Mouse (Mus musculus) C2C12 (cell line): ENCODE results near the gene Ubash3a.

ENCODE experiments used
- CEBPB ChIP-seq: IDR thresholded peaks from one replicate; pipeline ENCODE4 v1.6.1; 2011; ENCODE audit warnings: low read depth, mild to moderate bottlenecking, control low read depth, moderate library complexity
- CTCF ChIP-seq: IDR thresholded peaks from one replicate; pipeline ENCODE4 v1.5.1; 2011; ENCODE audit not compliant: control insufficient read depth, insufficient read depth, insufficient read length
- FOSL1 ChIP-seq: IDR thresholded peaks from one replicate; pipeline ENCODE4 v1.8.0; 2011; ENCODE audit warnings: mild to moderate bottlenecking, low read length; ENCODE audit not compliant: poor library complexity, insufficient read depth, severe bottlenecking
- MAX ChIP-seq: IDR thresholded peaks from one replicate; pipeline ENCODE4 v1.6.1; 2011; ENCODE audit warnings: mild to moderate bottlenecking, control low read depth
- MYOD1 ChIP-seq: IDR thresholded peaks from one replicate; pipeline ENCODE4 v1.6.1; 2011; ENCODE audit warnings: low read depth; ENCODE audit not compliant: control insufficient read depth, insufficient read length
- MYOG ChIP-seq: IDR thresholded peaks from one replicate; pipeline ENCODE4 v1.6.1; 2011; ENCODE audit not compliant: control insufficient read depth, insufficient read length; ENCODE audit errors: extremely low read depth
- USF1 ChIP-seq: IDR thresholded peaks from one replicate; pipeline ENCODE4 v1.6.1; 2011; ENCODE audit warnings: low read depth, mild to moderate bottlenecking, control low read depth, moderate library complexity

DNA sequence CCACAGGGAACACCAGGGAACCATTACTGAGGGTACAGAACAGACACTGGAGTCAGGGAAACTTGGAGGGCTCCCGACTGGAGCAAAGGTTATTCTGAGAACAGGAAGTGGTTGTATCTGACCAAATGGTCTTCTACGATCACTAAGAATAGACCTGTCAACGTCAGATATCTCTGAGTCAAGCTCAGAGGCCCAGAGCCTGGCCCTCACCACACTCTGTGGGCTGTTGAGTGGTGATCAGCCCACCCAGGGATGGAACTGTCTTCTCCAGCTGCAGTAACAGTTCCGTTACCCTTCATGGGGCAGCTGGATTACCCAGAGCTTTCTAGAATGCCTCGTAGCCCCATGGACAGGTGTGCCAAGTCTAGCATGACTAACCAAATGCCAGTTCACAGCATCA lies 37.6 kb downstream of the Ubash3a start:
- TF ChIP-seq CTCF, result no peak
- no peak for TF ChIP-seq MAX
- no peak for TF ChIP-seq USF1
- no peak for TF ChIP-seq CEBPB
- TF ChIP-seq MYOD1, result no peak
- TF ChIP-seq MYOG, result no peak
- no peak for TF ChIP-seq FOSL1
